Mouse (Mus musculus): Measurements from ENCODE around the gene Notch3. TPM values are rescaled to one million over a fixed set of nuclear protein-coding genes. Genes with fewer than 3 reads are reported as not detected.

Gene Notch3
- total and polyA plus RNA-seq, 3 experiments, result 5.6 to 35.5 (median 11.7) TPM

DNA sequence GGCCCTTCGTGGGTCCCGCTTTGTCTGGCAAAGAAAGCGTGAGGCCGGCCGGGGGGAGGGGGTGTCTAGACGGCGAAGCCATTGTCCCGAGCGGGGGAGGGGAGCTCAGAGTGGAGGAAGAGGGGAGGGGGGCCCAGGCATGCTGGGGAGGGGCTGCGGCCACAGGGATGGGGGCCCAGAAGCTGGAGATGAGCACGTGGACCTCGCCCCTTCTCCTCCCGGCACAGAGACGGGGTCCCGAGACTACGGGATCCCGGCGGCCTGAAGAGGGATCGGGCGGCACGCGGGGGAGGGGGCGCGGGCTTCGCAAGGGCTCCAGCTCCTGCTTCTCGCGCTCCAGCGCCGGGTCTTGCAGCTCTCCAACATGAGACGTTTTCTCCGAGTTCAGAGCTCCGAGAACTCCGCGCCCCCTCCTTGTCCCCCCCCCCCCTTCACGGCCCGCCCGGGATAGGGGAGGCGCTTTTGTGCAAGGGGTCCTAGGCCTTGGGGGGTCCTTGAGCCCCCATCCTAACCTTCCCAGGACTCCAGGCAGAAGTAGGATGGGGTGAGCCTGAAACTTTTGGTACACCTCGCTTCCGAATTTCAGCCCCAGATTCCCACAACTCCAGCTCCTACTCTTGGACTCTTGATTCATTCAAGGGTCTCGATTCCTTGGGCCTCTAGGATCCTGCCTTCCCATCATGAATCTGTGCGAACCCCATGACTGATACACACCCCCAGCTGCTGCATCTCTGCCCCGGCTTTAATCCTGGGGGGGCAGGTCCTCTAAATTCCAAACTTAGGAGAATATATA lies 653 bp downstream of the Notch3 start:
- DNase-seq, result peak; percentile 45

DNA sequence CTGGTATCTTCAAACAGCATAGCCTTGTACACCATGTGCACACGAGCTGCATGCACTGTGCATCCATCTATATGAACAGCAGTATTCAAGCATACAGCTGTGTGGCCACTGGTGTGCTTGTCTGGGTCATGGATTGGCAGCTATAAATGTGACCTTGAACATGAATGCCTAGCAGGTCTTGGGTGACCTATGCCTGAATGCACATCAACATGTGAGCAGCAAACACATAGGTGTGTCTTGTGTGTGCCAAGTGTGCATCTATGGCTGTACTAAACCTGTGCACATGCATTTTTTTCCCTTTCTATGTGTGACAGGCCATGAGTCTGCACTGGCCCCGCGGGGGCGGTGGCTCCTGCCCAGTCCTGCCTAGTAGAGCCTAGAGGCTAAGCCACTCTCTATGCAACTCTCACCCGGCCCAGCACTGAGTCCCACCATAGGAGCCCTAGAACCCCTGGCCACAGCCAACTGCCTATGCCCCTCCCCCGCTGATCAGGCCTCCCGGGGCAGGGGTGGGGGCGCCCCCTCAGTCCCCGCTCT lies 1.3 kb downstream of the Notch3 start:
- DNase-seq, result no peak

DNA sequence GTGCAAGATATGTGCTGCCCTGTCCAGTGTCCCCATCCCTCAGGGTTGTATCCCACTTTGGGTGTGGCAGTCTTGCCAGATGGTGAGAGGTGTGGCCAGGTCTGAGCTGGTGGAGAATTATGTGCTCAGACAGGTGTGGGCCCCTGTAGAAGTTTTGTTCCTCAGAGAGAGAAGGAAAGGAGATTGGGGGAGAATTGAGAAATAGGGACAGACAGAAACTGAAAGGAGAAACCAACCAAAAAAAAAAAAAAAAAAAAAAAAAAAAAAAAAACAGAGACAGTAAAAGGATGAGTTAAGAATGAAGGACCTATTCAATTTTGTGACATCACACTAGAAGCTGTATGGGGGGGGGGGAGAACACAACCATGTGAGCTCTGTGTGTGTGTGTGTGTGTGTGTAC lies 1.9 kb downstream of the Notch3 start:
- no peak for DNase-seq

DNA sequence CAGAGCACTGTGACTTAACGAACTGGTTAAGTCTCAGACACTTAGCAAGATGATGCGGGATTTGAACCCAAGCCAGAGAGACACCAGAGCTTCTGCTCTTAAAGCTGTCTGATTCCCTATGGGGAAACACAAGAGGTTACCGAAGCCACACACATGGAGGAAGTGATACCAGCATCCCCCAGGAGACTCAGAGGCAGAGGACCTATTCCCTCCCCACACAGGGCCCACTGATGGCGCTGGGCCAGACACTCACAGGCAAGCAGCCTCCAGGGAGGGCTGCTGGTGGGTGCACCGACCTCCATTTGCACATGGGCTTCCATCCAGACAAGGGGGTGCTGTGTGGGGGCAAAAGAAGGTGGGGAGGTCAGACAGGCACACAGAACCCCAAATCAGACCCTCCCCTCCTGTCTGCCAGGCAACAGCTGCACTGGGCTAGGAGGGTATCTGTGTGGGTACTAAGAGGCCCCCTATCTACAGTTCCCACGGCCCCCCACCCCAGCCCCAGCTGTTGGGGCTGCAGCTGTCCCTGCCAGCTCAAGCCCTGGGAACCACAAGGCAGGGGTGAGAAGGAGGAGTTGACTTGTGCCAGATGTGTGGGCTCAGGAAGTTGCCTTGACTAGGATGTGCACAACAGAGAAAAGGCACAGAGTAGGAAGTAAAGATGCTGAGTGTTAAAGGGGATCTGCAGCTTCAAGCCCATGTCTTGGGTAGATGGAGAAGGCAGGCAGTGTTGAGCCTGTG lies 2.6 kb downstream of the Notch3 start:
- DNase-seq, result no peak

DNA sequence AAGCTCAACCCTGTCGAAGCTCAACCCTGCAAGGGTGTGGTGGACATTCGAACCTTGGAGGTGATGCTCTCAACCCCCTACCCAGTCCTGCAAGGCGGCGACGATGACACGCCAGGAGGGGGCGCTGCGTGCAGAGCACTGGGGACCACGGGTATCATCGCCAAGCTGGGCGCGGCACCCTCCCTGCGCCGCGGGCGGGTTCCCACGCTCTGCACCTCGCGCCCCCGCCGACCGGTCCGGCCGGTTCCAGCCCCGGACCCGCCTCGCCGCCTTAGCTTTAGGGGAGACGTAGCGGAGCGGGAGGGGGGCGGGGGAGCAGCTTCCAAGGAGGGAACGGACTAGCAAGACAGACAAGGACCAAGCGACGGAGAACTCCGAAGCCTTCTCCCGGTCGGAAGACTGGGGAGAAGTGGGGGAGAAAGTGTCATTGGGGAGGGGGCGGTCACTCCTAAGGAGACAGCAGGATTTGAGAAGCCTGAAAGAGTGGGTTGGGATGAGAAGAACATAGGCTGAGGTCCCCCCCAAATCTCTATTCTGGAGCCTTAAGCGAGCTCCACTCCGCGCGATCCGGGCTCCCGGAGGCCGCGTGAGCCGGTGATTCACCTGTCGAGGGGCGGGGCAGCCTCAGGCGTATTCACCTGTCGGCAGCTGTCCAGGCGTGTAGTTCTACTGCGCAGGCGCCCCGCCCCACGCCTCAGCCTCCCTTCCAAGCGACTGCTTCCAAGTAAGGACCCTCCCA lies 4.4 kb downstream of the Notch3 start:
- peak; percentile 60 for DNase-seq

DNA sequence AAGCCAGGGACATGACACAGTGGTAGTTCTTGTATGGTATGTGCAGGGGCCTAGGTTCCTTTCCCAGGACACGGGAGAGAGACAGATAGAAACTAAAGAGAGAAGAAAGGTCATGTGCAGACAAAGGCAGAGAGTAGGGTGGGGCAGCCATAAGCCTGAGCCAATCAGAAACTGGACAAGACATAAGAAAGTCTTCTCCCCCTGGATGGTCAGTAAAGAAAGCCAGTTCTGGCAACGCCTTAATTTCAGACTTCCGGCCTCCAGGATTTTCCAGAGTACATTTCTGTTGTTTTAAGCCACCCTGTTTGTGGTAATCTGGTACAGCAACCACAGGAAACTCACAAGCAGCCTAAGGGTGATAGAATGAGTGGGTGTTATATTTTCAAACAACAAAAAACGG lies 5.8 kb downstream of the Notch3 start:
- DNase-seq, result no peak

DNA sequence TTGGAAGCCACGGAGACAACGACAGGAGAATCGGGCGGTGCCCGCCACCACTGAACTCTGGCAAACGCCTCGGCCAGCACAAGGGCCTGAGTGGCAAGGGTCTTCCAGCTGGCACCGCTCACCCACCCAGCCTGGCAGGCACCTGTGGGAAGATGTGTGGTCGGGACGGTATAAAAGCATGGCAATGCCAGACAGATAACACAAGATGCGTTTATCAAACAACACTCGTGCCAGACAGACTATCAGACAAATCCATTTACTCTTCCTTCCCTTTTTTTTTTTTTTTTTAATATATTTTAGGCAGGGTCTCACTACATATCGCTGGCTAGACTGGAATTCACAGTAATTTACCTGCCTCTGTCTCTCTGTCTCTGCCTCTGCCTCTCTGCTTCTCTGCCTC lies 7.8 kb downstream of the Notch3 start:
- no peak for DNase-seq

DNA sequence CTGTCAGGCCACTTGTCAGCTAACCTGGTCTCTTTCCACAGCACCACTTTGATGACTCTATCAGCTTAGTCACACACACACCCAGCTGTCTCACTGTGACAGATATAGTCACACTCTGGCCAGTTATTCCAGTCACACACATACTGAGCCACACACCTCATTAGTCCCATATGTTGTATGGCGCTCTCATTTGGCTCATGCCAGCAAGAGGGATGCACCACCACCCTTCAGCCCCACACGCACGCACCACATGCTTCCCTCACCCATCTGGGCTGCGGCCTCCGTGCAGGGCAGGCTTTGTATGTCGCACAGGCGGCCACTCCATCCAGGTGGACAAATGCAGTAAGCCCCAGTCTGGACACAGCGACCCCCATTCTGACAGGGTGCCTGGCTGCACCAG lies 19.9 kb downstream of the Notch3 start:
- DNase-seq, result no peak

DNA sequence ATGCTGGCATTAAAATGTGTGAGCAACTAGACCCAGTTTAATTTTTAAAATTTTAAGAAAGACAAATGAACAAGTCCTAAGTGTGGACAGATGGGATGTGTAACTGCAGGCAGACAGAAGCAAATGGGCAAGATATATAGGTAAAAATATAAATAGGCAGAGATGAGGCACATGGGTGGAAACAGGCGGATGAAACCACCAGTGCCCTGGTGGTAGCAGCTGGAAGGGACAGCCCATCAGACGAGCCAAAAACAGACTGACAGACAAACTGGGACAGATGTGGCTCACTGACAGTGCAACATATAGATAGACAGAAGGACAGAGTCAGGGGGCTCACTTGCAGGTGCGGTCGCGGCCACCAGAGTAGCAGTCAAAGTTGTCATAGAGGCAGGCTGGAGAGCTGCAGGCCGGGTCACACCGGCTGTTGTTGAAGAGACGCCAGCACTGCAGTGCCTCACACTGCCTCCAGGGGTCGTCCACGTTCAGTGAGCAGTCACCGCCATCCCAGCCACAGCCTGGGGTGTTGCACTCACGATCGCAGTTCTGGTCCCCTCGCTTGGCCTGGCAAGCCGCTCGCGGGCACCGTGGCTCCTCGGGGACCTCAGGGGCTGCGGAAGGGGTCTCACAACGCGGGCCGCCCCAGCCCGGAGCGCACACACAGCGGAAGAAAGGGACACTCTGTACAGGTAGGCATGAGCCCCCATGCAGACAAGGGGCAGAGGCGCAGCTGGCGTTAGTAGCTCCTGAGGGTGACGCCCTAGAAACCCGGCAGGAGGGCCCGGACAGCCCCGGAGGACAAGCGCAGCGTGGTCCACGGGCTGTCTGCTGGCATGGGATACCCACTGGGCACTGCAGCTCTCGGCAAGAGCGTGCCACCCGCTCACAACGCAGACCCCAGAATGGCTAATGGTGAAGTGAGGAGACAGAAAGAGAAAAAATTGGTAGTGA lies 23.5 kb downstream of the Notch3 start:
- DNase-seq, result peak; percentile 88

DNA sequence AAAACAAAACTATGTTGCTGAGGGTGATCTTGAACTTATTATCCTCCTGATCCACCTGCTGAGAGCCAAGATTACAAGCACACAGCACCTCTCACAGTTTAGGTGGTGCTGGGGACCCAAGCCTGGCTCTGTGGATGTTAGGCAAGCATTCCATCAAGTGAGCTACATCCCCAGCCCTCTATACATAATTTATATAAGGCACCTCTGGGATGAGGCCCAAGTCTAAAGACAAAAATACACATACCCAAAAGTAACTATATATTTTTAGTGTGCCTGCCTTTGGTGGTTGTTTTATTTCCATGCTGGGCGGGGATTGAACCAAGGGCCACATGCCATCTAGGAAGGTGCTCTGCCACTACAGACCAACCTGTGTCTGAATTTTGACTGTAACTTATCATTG lies 24.4 kb downstream of the Notch3 start:
- no peak for DNase-seq

DNA sequence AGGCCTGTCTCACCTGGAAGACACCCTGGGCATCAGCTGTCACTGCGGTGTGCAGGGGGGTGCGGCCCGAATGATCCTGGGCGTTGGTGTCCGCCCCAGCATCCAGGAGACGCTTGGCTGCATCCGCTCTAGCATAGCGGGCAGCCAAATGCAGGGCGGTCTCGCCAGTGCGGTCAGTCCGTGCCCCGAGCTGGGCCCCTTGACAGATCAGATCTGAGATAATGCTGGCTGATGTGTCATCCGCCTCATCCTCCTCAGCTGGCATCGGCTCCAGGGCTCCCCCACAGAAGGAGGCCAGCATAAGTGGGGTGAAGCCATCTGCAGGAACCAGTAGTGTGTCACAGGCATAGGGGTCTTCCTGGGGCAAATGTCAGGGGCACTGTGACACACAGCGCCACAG lies 33.3 kb downstream of the Notch3 start:
- DNase-seq, result no peak

DNA sequence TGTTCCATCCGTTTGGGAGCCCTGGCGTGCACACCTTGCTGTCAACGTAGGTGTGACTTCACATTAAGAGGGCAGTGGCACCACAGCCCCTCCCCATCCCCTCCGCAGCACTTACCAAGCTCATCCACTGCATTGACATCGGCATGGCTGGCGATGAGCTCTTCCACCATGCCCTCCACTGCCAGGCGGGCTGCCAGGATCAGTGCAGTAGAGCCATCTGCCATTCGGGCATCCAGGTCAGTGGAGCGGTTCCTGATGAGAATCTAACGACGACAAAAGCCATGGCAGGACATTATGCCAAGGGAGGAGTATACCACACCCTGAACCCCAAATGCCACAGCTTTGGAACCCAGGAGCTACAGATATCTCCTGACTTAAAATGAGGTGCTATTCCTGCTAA lies 34.6 kb downstream of the Notch3 start:
- no peak for DNase-seq

DNA sequence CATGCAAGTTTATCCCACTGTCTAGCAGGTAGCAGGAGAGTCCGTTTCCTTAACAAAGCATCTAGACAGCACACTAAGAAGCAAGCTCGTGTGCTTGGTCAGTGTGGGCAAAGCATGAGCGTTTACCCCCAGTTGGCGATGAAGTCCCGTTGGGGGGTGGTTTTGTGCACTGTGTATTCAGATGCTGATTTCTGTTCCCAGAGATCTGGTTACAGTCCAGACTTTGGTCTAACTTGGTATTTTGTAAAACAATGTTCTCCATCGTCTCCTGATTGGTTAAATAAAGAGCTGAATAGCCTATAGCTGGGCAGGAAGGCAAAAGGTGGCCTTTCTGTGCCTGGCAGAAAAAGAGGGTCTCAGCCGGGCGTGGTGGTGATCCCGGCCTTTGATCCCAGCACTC lies 36.1 kb downstream of the Notch3 start:
- DNase-seq, result no peak

DNA sequence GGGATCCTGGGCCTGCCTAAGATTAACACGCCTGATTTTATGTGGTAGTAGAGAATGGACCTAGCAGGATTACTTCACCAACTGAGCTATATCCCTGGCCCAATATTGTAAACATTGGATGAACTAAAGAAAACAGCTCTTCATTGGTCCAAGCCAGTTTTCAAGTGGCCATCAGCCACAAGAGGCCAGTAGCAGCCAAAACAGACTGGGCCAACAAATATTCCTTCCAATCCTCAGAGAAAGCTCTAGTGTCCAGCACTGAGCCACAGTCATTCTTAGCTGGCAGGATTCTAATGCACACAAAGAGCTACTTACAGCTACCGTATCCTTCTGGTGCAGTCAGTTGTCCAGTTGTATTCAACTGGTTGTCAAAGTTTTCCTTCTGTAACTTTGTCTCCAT lies 39.5 kb downstream of the Notch3 start:
- DNase-seq, result no peak

DNA sequence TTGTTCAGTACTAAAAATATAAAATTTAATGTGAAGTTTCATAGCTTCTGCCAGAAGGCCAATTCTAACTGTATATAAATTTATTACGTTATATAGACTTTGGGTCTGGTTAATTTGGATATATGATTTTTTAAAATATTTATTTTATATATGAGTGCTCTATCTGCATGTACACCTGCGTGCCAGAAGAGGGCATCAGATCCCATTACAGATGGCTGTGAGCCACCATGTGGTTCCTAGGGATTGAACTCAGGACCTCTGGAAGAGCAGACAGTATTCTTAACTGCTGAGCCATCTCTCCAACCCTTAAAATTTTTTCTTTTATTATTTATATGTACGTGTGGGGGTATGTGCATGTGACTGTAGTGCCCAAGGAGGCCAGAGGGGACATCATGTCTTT lies 41.2 kb downstream of the Notch3 start:
- no peak for DNase-seq

DNA sequence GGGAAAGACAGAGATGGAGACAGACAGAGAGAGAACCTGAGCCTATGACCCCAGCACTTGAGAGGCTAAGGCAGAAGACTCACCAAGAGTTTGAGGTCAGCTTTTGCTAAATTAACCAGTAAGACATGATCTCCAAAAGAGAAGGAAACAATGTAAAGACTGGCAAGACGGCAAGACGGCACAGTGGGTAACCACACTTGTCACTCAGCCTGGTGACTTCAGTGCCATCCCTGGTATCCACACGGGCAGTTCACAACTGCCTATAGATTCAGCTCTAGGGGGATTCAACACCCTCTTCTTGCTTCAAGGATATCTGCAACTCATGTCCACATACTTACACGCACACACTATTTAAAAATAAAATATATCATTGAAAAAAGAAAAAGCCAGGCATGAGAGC lies 43.1 kb downstream of the Notch3 start:
- no peak for DNase-seq

DNA sequence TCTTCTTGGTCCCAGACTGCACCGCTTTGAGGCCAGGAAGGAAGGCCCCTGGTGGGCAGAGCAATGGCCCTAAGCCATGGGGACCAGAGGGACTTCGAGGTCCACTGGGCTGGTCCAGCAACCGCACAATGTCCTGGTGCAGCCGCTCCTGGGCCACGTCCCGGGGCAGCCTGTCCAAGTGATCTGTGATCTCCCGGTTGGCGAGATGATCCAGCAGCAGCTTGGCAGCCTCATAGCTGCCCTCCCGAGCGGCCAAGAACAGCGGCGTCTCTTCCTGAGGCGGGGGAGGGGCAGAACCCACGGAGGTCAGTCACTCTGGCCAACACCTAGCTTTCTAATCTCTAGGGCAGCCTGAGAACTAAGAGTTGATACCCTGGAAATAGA lies 44.1 kb downstream of the Notch3 start:
- DNase-seq, result peak; percentile 81

DNA sequence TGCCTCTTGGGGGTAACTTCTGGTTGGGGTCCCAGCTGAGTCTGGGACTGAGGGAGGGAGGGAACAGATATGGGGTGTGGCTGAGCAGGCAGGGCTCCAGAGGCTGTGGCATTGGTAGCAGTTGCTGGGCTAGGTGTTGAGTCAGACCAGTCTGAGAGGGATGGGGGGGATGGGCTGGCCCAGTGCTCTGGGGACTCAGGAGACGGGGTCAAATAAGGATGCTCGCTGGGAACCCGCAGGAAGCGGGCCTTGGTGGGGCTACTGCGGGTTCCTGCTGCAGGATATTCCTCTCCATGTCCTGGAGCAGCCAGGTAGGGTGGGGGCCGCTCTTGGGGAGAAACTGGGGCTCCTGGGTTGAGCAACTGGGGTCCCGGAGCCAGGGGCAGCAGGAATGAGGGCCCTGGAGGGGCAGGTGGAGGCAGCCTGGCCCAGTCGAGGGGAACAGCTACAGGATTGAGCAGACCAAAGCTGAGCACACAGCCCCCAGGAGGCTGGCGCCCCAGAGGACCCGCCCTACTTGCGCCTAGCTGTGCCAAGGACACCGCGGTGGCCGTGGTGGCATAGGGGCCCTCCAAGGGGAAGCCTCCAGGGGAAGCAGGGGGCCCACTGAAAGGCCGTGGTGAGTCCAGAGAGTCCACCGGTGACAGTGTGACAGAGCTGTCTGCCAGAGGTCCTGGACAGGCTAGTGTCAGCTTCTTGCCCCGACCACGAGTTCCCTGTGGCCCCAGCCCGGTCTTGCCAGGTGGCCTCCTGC lies 44.6 kb downstream of the Notch3 start:
- peak; percentile 74 for DNase-seq

DNA sequence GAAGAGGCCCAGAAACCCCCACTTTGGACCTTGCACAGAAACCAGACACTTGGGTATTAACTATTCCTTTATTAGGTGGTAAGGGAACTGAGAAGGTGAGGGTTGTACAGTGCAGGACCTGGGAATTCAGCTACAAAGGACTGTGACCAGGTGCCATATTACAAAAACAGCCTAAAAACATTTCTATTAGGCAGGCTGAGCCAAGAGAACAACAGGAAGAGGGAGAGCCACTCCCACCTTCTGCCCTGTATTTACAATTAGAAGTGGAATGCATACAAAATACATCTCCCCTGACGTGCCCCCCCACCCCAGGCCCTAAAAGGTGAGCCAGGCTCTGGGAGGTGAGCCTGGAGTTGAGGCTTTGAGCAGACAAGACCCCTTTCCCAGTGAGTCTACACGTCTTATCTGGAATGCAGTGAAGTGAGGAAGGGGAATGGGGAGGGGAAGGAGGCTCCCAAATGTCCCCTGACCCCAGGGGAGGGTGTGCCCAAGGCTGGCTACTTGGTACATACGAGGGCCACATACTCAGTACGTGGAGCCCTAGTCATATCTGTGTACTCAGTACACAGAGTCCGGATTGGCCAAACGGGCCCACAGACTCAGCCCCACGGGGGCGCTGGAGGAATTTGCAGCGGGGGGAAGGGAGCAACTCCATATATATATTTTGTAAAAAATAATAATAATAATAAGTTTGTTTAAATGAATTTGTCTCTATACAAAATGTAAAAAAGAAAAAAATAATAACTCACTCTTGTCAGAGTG lies 45.7 kb downstream of the Notch3 start:
- no peak for DNase-seq

DNA sequence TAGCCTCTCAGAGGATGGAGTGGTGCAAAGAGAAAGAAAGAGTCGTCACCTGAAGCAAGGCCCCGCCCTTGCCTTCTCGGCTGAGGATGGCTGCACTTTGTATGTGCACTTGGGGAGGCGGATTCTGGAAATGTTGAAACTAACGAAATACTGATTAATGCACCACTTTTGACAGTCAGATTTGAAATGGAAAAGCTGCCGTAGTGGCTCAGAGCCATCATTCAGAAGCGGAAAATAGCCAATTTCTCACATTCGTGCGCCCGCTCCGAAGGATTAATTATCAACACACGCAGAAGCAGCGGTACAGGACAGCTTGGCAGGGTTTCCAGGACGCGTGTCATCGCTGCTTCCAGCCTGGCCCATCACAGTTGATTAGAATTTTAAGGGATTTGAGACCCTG lies 47.5 kb downstream of the Notch3 start:
- DNase-seq, result no peak

Data from adrenal gland, adult 2 months (tissue).